Mouse (Mus musculus) cortical plate, adult 2 months (tissue): ENCODE measurements around the gene Rdh11.
A peak's percentile ranks its signal among the peaks of the same experiment; 100 is the strongest.

Experiments
- CTCF ChIP-seq: fragments of 200-500 bp; IDR thresholded peaks from 2 replicates; pipeline ENCODE4 v1.5.1; 2011; ENCODE audit warnings: mild to moderate bottlenecking, control low read depth, low read length; ENCODE audit not compliant: insufficient read depth; ENCODE audit errors: extremely low read depth
- POLR2A ChIP-seq: fragments of 200-500 bp; IDR thresholded peaks from 2 replicates; pipeline ENCODE4 v1.6.1; 2011; ENCODE audit warnings: mild to moderate bottlenecking, low read length, control low read depth; ENCODE audit not compliant: insufficient read depth; ENCODE audit errors: extremely low read depth

DNA sequence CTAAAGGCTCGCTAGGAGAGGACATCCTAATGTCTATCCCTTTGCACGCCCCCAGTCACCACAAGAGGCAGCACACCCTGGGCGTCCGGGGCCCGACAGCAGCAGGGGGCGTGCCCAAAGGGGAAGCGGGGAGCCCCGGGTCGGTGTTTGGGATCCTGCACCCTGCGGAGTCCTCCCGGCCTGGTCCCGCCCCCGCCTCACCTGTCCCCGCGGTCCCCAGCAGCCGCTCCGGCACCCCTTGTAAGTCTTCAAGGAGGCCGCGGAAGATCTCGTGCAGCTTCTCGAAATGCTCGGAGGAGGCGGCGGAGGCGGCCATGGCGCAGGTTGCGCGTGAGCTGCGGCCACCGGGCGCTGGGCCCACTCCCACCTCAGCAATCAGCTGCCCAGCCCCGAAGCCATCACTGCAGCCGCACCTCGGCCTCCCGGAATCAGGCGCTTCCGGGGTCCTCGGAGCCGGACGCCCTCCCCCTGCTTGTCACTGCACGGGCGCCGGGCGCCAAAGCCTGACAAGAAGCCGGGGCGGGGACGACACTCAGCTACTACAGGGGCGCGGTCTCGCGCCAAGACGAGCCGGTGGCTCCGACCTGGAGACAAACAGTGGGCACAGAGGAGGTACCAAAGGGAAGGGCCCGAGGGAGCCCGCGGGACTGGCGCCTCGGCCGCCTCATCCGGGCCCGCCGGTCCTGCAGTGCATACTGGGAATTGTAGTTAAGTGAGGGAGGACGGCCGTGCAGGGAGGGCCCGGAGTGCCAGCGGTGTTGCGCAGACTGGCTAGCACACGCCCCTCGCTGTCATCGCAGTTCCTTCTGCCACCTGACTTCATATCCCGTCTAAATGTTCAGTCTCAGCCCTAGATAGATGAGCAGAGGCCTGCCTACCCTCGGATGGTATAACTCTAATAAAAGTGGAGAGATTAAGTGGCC, 19.8 kb downstream of the Rdh11 start, which contains the start of gene Vti1b:
- TF ChIP-seq CTCF, result 0 out of 2 replicates have a peak, but pooled peaks have one; percentile 3
- peak; percentile 88 for TF ChIP-seq POLR2A
